Mouse (Mus musculus) retina, adult 2 months (tissue): ENCODE measurements around the gene A830031A19Rik.

Experiments used
- DNase-seq: peaks from one replicate; pipeline ENCODE4 v3.0.0-alpha.2; 2012; ENCODE audit warnings: low read depth, low spot score

The A830031A19Rik gene

DNA sequence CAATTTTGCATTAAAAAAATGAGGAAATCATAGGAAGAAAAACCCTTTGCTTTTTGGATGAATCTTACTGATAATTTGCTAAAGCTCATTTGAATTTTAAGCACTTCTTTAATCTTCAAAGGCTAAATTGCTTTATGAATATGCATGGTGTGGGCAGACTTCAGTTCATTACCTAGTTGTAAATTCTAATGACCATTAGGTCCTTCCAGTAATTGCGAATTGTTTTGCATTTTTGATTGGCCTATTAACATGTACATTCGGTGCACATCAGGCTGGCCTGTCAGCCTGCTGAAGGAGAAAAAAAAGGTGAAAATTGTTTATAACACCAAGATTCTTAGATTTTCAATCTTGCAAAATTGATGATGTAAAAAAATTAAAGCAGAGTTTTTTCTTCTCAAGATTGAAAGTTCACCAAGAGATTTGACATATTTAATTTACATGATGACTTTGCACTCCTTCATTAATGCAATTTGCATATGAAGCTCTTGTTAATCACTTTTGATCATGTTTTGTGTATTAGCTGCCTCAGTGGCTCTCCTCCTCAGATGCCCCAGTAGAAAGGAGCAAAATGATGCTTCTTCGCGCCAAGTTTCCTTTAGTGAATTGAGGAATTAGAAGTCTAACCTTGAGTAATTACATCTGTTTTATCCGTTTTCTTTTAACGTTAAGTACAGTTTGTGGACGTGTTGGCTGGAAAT is 21.0 kb upstream of the A830031A19Rik start:
- no peak for DNase-seq

DNA sequence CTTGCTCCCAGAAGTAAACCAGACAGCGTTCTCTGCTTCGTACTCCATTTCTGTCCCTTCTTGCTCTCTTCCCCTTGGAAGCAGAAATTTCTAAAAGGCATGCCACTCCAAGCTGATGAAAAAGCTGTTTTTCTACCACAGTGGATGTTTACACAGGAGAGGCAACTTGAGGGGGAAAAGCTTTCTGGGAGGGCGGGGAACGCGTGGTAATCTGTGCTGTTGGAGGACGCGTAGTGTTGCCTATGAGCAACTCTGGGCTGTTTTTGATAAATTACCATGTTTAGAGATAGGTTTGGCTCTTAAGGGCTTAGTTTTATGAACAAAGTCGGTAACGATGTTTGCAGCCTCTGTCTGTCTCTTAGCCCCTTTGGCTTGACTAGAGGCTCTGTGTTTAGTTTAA is 20.4 kb upstream of the A830031A19Rik start:
- no peak for DNase-seq

DNA sequence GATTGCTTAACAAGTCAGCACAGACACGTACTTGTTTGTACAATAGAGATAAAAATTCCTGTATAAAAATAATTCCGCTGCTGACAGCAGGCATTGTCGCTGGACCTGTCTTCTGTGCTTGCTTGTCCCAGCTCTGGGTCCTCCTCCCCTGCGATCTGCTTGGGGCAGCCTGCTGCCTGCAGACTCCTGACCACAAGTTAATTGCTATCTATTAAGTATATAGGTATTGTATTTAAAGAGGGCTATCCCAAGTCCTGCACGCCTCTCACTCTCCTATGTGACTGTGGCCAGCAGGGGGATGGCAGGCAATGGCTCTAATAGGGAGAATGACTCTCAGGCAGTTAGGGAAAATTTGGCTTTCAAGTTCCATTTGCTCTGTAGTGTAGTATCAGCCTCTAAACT is 19.2 kb upstream of the A830031A19Rik start:
- DNase-seq = no peak

DNA sequence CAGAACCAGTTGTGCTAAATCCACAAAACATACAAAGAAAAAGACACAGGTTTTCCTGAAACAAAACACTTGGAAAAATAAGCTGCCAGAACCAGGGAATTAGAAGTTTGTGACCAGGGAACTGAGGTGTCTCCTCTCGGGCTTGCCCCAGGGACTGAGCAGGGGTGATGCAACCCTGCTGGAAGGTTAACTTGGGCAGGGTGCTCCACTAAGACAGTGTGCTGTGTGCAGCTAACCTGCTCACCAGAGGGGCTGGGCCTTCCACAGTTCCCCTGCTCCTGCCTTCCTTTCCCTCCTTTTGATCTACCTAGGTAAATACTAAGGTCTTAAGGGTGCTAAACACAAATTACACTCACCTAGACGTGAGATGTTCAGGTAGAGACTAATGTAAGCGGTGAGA is 17.8 kb upstream of the A830031A19Rik start:
- DNase-seq = no peak

DNA sequence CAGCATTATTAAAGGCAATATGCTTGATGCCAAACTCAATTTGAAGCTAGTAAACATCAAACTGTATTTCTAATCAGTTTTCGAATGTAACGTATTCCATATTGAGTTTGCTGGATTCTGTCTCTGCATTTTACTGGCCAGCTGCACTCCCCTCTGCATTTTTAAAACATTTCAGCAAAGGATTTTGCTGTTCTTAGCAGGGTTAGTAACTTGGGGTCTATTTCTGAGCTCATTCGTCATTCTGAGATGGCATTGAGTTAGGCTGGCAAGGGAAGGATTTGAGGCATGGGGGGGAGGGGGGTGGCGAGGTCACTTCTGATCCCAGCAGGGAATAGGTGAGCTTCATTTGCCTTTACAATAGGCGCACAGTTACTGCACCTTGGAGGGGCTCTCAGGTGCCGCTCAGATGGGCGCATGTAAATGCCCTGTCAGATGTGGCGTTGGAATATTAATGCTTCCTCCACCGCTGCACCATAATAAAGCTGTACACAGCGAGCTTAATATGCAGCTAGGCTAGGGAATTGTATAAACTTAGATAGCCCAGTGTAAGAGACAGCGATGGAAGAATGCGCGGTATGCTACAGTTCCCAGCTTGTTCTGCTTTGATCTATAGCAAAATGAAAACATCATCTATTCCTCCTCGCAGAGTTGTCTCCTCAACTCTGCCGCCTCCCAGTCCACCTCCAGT is 16.7 kb upstream of the A830031A19Rik start:
- no peak for DNase-seq

DNA sequence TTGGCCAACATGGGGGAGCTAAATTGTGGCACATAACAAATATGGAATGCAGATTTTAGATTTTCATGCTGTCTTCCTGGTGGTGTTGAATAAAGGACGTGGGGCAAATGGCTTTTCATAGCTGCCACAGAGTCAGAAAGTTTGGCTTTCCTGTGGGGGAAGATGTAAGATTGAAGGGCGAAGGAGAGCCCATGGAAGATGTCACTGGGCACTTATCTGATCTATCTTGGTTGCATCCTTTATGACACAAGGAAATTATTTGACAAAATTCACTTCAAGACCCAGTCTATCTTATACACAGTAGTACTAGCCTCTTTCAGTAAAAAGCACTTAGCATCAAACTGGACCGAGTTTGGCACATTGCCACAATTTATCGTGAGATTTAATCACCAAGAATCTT is 15.6 kb upstream of the A830031A19Rik start:
- DNase-seq = no peak

DNA sequence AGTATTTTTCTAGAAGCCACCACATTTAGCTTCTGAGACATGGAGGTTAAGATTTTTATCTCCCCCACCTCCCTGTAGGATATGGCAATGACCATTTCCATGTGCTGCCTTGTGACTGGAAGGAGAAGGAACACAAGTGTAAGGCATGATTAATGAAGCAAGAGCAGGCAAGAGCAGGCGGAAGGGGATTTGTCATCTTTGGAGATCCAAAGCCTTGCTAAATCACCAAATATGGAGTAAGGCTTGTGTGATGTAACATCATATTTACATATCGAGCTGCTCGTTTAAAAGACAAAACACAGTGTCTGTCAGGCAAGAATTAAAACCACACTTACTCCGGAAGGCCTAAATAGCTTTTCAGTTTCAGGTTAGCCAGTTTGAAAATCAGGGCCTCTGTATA is 12.2 kb upstream of the A830031A19Rik start:
- no peak for DNase-seq

DNA sequence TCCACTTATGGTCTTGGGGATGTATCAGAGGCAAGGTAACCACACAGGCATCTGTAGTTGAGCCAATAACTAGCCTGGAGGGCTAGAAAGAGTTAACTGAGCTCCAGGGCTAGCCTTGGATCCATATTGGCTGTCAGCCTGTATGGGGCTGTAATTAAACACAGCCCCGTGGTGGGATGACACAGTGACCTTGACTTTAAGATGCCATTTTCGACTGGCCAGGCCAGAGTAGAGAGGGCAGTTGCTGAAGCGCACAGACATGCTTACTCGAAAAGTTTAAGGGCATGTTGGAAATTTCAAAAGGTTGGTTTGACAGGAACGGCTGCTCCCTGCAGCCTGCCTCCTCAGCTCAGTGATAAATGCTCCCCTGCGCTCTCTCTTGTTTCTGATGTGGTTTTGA is 11.1 kb upstream of the A830031A19Rik start:
- DNase-seq = no peak

DNA sequence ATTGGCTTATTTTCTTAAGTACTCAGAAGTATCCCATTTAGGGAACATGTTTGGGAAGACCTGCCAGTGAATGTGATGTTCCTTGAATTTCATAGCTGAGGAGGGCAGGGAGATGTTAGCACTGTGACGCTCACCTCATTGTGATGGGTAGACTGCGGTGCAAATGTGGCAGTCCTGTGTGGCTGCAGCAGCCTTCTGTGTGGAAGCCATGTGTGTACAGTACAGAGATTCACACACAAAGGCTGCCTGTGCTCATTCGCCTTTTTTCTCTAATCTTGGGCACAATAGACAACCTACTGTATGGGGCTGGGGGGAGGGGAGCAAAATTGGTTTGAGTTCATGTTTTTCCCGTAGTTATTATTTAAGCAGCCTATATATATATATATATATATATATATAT is 9.7 kb upstream of the A830031A19Rik start:
- DNase-seq = no peak

DNA sequence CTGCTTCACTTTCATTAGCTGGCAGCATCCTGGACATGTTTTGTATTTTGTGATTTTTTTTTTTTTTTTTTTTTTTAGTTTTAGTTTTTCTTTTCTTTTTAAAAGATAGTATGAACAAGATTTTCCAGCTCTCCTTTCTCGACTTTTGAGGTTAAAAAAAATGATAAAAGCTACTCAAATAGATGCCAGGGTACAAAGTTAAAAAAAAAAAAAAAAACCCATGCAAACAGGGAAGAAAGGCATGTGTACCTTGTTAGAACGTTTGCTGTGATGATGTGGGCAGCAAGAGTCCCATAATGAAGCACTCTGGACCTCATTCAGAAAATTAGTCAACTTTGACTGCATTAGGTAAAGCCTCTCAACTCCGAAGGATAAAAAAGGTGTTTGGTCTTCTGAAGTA is 9.2 kb upstream of the A830031A19Rik start:
- DNase-seq = no peak

DNA sequence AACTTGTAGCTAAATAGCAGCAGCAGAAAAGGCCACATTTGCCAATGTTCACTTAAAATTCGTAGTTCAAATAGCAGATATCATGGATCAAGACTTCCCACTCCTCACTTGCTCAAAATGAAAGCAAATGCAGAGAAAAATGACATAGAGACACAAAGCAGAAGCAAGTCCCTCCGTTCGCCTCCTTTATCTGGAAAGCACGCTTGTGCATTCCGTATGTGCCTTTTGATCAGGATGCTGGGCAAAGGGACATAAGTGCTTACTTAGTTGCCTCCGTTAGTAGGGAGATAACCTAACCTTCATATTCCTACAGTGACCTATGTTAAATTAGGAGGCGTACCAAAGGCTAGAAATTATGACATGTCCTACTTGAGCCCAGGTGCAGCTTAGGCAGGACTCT is 8.6 kb upstream of the A830031A19Rik start:
- no peak for DNase-seq

DNA sequence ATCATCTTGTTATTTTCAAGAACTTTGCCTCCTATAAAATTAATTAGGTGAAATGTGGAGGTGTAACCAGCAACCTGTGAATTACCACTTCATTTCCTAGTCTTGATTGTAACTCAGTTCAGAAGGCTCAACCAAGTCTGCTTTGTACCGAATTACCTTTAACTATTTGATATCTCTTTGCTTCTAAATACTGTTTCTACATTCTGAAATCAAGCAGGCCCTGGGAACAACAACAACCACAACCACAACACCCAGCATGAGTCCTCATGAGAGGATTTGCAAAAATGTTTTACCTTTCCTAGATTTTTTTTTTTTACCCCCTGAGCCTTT is 8.2 kb upstream of the A830031A19Rik start:
- no peak for DNase-seq

DNA sequence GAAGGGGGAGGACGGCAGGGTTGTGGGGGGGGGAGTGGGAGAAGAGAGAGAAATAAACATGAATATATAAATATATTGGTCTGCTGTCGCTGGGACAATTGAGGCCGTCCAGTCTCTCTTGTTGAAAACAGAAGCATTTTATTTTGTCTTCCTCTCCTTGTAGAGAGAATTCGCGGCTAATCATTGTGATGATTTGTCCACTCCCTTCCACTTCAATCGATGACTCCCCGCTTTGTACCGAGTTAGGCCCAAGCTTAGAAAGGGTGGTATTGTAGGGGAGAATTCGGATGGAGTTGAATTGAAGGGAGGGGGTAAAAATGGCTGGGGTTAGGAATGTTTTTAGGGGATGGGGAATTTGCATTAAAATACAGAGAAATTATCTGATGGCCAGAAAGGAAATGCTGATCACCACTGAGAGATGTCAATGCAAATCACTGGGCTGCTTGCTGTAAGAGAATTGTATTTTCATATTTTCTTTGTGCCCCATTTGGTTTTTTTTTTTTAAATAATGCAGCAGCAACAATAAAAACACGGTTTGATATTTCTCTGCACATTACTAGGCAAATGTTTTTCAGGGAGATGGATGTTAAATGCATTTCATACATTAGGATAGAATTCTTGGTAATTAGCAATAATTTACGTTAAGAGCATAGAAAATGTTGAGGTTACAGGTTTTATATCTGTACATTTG is 7.7 kb upstream of the A830031A19Rik start:
- DNase-seq = no peak

DNA sequence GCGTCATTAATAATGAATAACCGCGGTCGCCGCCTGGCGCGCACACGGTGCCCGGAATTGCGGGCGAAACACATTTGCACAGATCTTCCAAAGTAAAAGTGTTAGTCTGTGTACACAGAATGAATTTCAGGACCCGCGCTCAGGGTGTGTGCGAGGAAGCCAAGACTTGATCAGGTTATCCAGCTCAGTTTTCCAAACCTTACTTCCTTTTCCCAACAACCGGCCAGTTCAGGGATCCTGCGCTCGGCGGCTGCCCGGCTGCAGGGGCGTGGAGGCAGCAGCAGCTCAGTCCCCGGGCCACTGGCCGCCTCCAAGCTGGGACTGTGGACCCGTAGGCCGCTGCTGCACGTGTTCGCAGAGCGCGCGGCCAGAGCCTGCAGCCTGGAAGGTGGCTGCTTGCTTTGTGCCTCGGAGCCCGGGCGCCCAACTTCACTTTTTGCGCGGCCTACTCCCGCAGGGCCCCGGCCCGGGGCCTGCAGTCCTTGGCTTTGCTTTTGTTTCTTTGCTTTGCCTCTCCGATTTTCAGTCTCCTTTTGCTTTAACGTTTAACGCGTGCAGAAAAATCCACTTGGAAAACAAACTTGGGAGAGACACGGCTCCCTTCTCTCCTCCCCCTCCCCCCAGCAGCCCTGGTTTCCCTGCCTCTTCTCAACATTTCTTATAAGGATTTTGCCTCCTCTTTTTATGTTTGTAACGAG is 7.0 kb upstream of the A830031A19Rik start:
- DNase-seq = no peak

DNA sequence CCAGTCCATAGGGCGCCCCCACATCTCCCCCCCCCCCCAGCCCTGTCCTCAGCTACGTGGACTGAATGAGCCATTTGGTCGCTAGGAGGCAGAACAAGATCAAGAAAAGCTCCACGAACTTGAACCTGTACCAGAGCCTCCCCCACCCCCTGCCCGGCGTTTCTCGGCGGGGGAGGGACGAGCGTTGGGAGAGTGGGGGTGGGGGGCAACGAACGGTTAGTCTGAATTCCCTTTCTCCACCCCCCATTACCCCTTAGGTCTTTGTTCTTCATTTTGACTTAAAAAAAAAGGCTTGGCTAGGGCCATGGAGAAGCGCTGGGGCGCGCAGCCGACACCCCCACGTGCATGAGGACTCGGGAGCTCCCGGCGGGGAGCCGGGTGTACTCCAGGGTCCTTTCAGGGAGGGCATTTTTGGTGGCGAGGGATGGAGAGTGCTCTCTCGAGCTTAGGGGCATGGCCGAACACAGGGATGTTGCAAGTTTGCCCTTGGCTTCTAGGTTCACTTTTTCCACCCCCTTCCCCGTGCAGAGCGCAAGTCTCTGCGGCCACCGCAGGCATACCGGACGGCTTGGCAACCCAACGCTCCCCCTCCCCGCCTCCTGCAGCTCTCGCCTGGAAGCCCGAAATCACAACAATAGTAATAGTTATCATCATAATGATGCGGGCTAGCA is 6.3 kb upstream of the A830031A19Rik start:
- no peak for DNase-seq

DNA sequence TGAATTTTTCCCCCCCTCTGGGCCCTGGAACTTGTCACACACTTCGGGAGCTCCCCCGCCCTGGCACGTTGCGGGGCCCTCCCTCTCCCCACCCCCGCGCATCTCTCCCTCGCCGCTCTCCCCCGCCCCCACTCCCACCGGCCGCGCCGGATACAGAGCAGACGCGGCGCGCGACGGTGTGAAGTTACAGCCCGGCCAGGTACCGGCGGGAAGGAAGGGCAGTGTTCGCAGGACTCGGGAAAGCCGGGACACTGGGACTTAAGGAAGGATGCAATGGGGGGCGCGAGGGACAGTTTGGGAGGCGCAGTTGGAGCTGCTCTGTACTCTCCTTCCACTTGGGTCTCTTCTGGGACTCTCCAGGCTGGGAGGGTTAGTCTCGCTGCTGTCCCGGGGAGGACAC is 5.7 kb upstream of the A830031A19Rik start:
- no peak for DNase-seq

DNA sequence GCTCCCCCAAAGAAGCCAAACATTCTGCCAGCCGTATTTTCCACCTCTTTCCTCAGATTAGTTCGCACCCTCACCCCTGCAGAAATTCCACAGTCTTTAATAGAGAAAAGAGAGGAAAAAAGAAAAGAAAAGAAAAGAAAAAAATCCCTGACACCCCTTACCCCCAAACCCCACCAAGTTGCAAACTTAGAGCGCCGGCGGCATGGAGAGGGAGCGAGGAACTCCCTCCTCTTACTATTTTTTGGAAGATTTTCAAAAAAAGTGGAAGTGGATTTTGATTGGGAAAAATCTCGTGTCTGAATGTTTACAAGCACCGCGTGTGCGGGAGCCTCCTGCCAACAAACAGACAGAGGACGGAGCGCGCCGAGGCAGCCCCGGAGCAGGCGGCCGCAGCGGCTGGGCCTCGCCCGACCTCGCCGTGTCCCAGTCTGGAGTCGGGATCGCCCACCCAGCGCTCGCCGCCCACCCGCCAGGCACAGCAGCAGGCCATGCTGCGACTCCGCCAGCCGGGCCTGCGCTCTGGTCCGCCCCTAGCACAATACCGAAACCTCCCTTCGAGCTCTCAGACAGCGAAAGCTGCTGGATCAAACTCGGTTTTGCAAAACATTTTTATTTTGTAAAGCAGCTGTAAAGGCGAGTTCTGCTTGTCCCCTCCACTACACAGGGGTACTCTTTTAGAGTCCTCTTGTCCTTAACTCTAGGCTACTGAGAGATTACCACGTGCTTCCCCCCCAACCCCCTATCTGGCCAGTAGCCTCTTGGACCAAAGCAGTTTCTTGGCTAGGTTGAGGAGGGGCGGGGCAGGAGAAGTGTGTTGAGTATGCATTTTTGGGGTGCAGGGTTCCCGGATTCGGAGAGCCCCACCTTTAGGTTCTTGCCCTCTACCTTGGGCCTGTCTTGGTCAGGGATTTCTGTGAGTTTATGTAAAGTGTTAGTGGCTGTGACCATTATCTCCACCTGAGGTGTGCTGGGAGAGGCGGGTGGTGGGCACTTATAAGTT is 4.8 kb upstream of the A830031A19Rik start:
- DNase-seq = no peak

DNA sequence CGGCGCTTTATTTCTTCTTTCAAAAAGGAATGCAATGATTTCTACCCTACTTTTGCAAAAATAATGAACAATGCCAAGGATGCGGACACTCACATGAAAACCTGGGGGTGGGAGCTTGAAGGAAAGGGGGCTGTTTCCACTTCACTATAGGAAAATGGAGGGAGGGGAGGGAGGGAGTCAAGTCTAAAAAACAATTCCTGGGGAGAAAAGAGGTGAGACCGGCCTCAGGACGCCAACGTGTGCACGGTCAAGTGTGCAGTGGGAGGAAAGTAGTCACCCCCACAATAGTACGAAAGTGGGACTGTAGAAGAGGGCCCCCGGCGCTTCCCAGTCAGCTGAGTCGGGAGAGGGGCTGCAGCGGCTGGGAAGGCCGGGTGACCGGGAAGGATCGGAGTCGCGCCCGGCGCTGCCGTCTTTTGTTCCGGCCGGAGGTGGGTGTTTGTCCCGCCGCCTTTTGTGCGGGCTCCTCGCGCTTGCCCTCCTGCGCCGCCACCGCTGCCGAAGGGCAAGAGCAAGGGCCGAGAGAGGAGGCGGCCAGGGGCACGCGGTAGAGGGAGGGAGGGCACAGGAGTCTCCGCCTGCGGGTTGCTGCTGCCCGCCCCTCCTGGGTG is 4.0 kb upstream of the A830031A19Rik start:
- no peak for DNase-seq

DNA sequence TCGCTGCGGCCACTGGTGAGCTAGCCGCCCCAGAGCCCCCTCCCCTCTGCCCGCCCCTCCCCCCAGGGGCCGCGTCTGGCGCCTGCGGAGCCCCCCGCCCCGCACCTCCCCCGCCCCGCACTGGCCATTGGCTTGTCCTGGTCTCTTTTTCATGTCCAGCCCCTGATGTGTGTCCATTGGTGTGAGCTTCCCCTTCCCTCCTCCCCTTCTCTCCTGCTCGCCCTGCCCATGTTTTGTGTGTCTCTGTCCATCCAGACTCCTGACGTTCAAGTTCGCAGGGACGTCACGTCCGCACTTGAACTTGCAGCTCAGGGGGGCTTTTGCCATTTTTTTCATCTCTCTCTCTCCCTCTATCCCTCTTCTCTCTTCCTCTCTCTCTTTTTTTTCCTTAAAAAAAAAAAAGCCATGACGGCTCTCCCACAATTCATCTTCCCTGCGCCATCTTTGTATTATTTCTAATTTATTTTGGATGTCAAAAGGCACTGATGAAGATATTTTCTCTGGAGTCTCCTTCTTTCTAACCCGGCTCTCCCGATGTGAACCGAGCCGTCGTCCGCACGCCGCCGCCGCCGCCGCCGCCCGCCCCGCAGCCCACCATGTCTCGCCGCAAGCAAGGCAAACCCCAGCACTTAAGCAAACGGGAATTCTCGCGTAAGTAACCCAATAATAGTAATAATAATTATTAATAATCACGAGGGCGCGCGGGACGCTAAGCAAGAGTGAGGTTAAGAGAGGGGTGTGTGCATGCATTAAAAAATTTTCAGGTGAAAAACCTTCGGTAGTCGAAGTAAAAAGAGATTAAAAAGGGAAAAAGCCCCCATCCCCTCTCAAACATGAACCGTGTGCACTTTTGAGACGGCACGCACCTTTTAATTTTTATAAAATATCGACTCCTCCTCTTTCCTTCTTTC is 3.2 kb upstream of the A830031A19Rik start, which contains the start of gene Bcl11a:
Gene Bcl11a, plus strand, starts transcription at position 262 of the 911 bp plus-strand sequence.
- DNase-seq = no peak
